Mouse (Mus musculus): Measurements from ENCODE around the gene Cstad.

Gene Cstad

GRCm38 (mm10) chr2:30595796-30596195, 956 bp downstream of the Cstad start:
- DNase-seq (ENCODE audit: low spot score): no peak

GRCm38 (mm10) chr2:30599621-30600020, 4.8 kb downstream of the Cstad start:
- no peak for DNase-seq (ENCODE audit: low spot score)

GRCm38 (mm10) chr2:30600291-30600690, 5.5 kb downstream of the Cstad start:
- DNase-seq (ENCODE audit: low spot score): peak; percentile 46

- peak; percentile 43 for DNase-seq (ENCODE audit: low spot score)
Observed at GRCm38 (mm10) chr2:30600965-30601841, 6.4 kb downstream of the Cstad start.

GRCm38 (mm10) chr2:30602451-30602850, 7.6 kb downstream of the Cstad start:
- no peak for DNase-seq (ENCODE audit: low spot score)

- DNase-seq (ENCODE audit: low spot score): no peak
Observed at GRCm38 (mm10) chr2:30603731-30604130, 8.9 kb downstream of the Cstad start.

- DNase-seq (ENCODE audit: low spot score): no peak
Observed at GRCm38 (mm10) chr2:30604880-30605761, 10.3 kb downstream of the Cstad start.

GRCm38 (mm10) chr2:30605762-30606051, 10.9 kb downstream of the Cstad start:
- no peak for DNase-seq (ENCODE audit: low spot score)

GRCm38 (mm10) chr2:30606621-30607052, 11.8 kb downstream of the Cstad start:
- no peak for DNase-seq (ENCODE audit: low spot score)

- DNase-seq (ENCODE audit: low spot score): no peak
Observed at GRCm38 (mm10) chr2:30607941-30608340, 13.1 kb downstream of the Cstad start.

GRCm38 (mm10) chr2:30608690-30609201, 13.9 kb downstream of the Cstad start:
- no peak for DNase-seq (ENCODE audit: low spot score)

- peak; percentile 38 for DNase-seq (ENCODE audit: low spot score)
Observed at GRCm38 (mm10) chr2:30613574-30613973, 18.7 kb downstream of the Cstad start.

GRCm38 (mm10) chr2:30614151-30614923, 19.5 kb downstream of the Cstad start:
- no peak for DNase-seq (ENCODE audit: low spot score)

- no peak for DNase-seq (ENCODE audit: low spot score)
Observed at GRCm38 (mm10) chr2:30615869-30616268, 21.0 kb downstream of the Cstad start.

GRCm38 (mm10) chr2:30616464-30616863, 21.6 kb downstream of the Cstad start:
- DNase-seq (ENCODE audit: low spot score): no peak

GRCm38 (mm10) chr2:30618487-30619248, 23.8 kb downstream of the Cstad start:
- no peak for DNase-seq (ENCODE audit: low spot score)

- DNase-seq (ENCODE audit: low spot score): no peak
Observed at GRCm38 (mm10) chr2:30623873-30624272, 29.0 kb downstream of the Cstad start.

GRCm38 (mm10) chr2:30625296-30625826, 30.5 kb downstream of the Cstad start:
- no peak for DNase-seq (ENCODE audit: low spot score)

GRCm38 (mm10) chr2:30626058-30626675, 31.3 kb downstream of the Cstad start:
- DNase-seq (ENCODE audit: low spot score): no peak

GRCm38 (mm10) chr2:30627338-30627737, 32.5 kb downstream of the Cstad start:
- DNase-seq (ENCODE audit: low spot score): no peak

- no peak for DNase-seq (ENCODE audit: low spot score)
Observed at GRCm38 (mm10) chr2:30628374-30628773, 33.5 kb downstream of the Cstad start.

Measured in urinary bladder, postnatal 25 days (tissue).